Comparison of ENCODE assay signal across 20 mouse cellular contexts in genomic region chr7:29410402-29410801, GRCm38 (mm10).
DNase-seq lines count a peak whose midpoint lies in the region; ATAC-seq and TF ChIP-seq lines count a peak whose summit lies in the region.
"Had no signal": no experiment of that assay in that cellular context is flagged by ENCODE, and none has a peak within 500 bp of the region (broad histone marks: within the 10 kb centered on the region; RNA-seq: fewer than 3 reads in every experiment).

No protein-coding gene starts in this region.

- H3K36me3 ChIP-seq in hindbrain, embryonic 13.5 days = no peaks in the 10 kb centered on the region
- H3K36me3 ChIP-seq in hindbrain, embryonic 14.5 days (replicated peaks; ENCODE audit: control insufficient read depth, insufficient read depth) = no peaks in the 10 kb centered on the region
- no peaks in the 10 kb centered on the region for H3K36me3 ChIP-seq in lung, postnatal 0 days (ENCODE audit: insufficient read depth, low read length)
- H3K36me3 ChIP-seq in limb, embryonic 10.5 days = peaks cover 5% of the 10 kb centered on the region; the same call in 1 of the 2 replicates
- H3K36me3 ChIP-seq in stomach, embryonic 15.5 days = no peaks in the 10 kb centered on the region
- H3K36me3 ChIP-seq: heart, embryonic 15.5 days had no signal

- H3K4me1 ChIP-seq in hindbrain, embryonic 13.5 days (replicated peaks) = peaks cover 34% of the 10 kb centered on the region
- peaks cover 13% of the 10 kb centered on the region; the same call in 1 of the 2 replicates for H3K4me1 ChIP-seq in hindbrain, embryonic 14.5 days (replicated peaks; ENCODE audit: control insufficient read depth, insufficient read depth, low read length)
- peaks cover 10% of the 10 kb centered on the region for H3K4me1 ChIP-seq in lung, postnatal 0 days (ENCODE audit: insufficient read depth, low read depth, low read length)
- H3K4me1 ChIP-seq in limb, embryonic 10.5 days = peaks cover 57% of the 10 kb centered on the region
- H3K4me1 ChIP-seq in stomach, embryonic 15.5 days = peaks cover 19% of the 10 kb centered on the region
- H3K4me1 ChIP-seq: heart, embryonic 15.5 days had no signal

- DNase-seq in hindbrain, embryonic 14.5 days (ENCODE audit: low spot score) = no peak
- no peak for DNase-seq in lung, postnatal 0 days (ENCODE audit: low spot score)
- no peak for DNase-seq in lung, postnatal 25 days (ENCODE audit: low spot score)
- no peak for DNase-seq in limb, embryonic 10.5 days (ENCODE audit: low spot score)
- DNase-seq: adrenal gland, adult 8-10 months; B cell, adult 2 months; cerebellum, postnatal 25 days; forebrain, postnatal 0 days; gastrocnemius, postnatal 10 days; heart, adult 18-20 months; kidney, adult 2 months; kidney, postnatal 25 days; liver; liver, postnatal 0 days; right cerebral cortex, adult 18-20 months; spleen, adult 18-20 months had no signal

- TF ChIP-seq EP300 in lung, postnatal 0 days (IDR thresholded peaks at IDR 0.05) = no peak

- no peaks in the 10 kb centered on the region for H3K27me3 ChIP-seq in hindbrain, embryonic 13.5 days
- H3K27me3 ChIP-seq in hindbrain, embryonic 14.5 days (ENCODE audit: control insufficient read depth, insufficient read depth, low read length) = no peaks in the 10 kb centered on the region
- H3K27me3 ChIP-seq in lung, postnatal 0 days (replicated peaks; ENCODE audit: insufficient read depth, low read length) = no peaks in the 10 kb centered on the region
- H3K27me3 ChIP-seq in limb, embryonic 10.5 days (ENCODE audit: low read depth, poor library complexity, severe bottlenecking) = no peaks in the 10 kb centered on the region
- no peaks in the 10 kb centered on the region for H3K27me3 ChIP-seq in stomach, embryonic 15.5 days (replicated peaks)

- ATAC-seq in hindbrain, embryonic 13.5 days (ENCODE audit: low FRiP score) = no peak
- ATAC-seq in hindbrain, embryonic 14.5 days (ENCODE audit: low FRiP score) = no peak
- ATAC-seq in lung, postnatal 0 days = no peak
- peak; percentile 23; the same call in 1 of the 2 replicates for ATAC-seq in stomach, embryonic 15.5 days (ENCODE audit: insufficient read depth, low FRiP score, low read depth)
- ATAC-seq in frontal cortex, adult (ENCODE audit: low TSS enrichment) = no peak
- ATAC-seq: liver, postnatal 0 days had no signal

- no peak for TF ChIP-seq CTCF in lung, postnatal 0 days (IDR thresholded peaks at IDR 0.05)

- H3K4me2 ChIP-seq in hindbrain, embryonic 13.5 days = no peak overlapping the region
- H3K4me2 ChIP-seq in hindbrain, embryonic 14.5 days (replicated peaks) = no peak overlapping the region
- no peak overlapping the region for H3K4me2 ChIP-seq in lung, postnatal 0 days (replicated peaks; ENCODE audit: low read depth, low read length)
- no peak overlapping the region for H3K4me2 ChIP-seq in stomach, embryonic 15.5 days
- H3K4me2 ChIP-seq: heart, embryonic 15.5 days had no signal

- WGBS in hindbrain, embryonic 13.5 days = 87% methylated on average over 8 of the region's 8 CpGs
- WGBS in hindbrain, embryonic 14.5 days = 80% methylated on average over 8 of the region's 8 CpGs
- WGBS in lung, postnatal 0 days = 76% methylated on average over 8 of the region's 8 CpGs
- 88% methylated on average over 8 of the region's 8 CpGs for WGBS in limb, embryonic 10.5 days
- 77% methylated on average over 8 of the region's 8 CpGs for WGBS in stomach, embryonic 15.5 days

- H3K9me3 ChIP-seq in hindbrain, embryonic 13.5 days = no peaks in the 10 kb centered on the region
- H3K9me3 ChIP-seq in hindbrain, embryonic 14.5 days (ENCODE audit: control insufficient read depth, low read length) = no peaks in the 10 kb centered on the region
- no peaks in the 10 kb centered on the region for H3K9me3 ChIP-seq in lung, postnatal 0 days (ENCODE audit: low read length)
- H3K9me3 ChIP-seq in limb, embryonic 10.5 days (replicated peaks) = no peaks in the 10 kb centered on the region
- no peaks in the 10 kb centered on the region for H3K9me3 ChIP-seq in stomach, embryonic 15.5 days
- H3K9me3 ChIP-seq: heart, embryonic 15.5 days had no signal

- H3K4me3 ChIP-seq in hindbrain, embryonic 13.5 days = no peak overlapping the region
- H3K4me3 ChIP-seq in hindbrain, embryonic 14.5 days (replicated peaks; ENCODE audit: low read length) = no peak overlapping the region
- no peak overlapping the region for H3K4me3 ChIP-seq in lung, postnatal 0 days (ENCODE audit: low read depth, low read length)
- no peak overlapping the region for H3K4me3 ChIP-seq in limb, embryonic 10.5 days
- no peak overlapping the region for H3K4me3 ChIP-seq in stomach, embryonic 15.5 days (replicated peaks)
- H3K4me3 ChIP-seq: heart, embryonic 15.5 days had no signal

- H3K9ac ChIP-seq in hindbrain, embryonic 13.5 days = no peak overlapping the region
- H3K9ac ChIP-seq in hindbrain, embryonic 14.5 days = no peak overlapping the region
- H3K9ac ChIP-seq in lung, postnatal 0 days (replicated peaks; ENCODE audit: low read depth) = no peak overlapping the region
- H3K9ac ChIP-seq in stomach, embryonic 15.5 days = no peak overlapping the region
- H3K9ac ChIP-seq: forebrain, postnatal 0 days; heart, embryonic 15.5 days; liver, postnatal 0 days had no signal

- peak overlapping the region; percentile 12; the same call in 1 of the 2 replicates for H3K27ac ChIP-seq in hindbrain, embryonic 13.5 days
- H3K27ac ChIP-seq in hindbrain, embryonic 14.5 days = no peak overlapping the region
- peak overlapping the region; percentile 60; the same call in 1 of the 2 replicates for H3K27ac ChIP-seq in lung, postnatal 0 days (ENCODE audit: low read length)
- peak overlapping the region; percentile 65; the same call in 1 of the 2 replicates for H3K27ac ChIP-seq in limb, embryonic 10.5 days
- H3K27ac ChIP-seq in stomach, embryonic 15.5 days = 0 out of 2 replicates have a peak overlapping the region, but pooled peaks have one; percentile 64
- H3K27ac ChIP-seq: heart, embryonic 15.5 days had no signal
